Mouse (Mus musculus) bone marrow macrophage, adult 2 months (primary cell): ENCODE results near the gene Anks6.

Experiments used
- CTCF ChIP-seq: IDR thresholded peaks from 2 replicates; pipeline ENCODE4 v1.5.1; 2012; ENCODE audit warnings: low read depth, mild to moderate bottlenecking, low read length, moderate library complexity
- POLR2A ChIP-seq: IDR thresholded peaks from 2 replicates; pipeline ENCODE4 v1.6.1; 2012; ENCODE audit warnings: mild to moderate bottlenecking, low read depth, low read length, borderline replicate concordance

DNA sequence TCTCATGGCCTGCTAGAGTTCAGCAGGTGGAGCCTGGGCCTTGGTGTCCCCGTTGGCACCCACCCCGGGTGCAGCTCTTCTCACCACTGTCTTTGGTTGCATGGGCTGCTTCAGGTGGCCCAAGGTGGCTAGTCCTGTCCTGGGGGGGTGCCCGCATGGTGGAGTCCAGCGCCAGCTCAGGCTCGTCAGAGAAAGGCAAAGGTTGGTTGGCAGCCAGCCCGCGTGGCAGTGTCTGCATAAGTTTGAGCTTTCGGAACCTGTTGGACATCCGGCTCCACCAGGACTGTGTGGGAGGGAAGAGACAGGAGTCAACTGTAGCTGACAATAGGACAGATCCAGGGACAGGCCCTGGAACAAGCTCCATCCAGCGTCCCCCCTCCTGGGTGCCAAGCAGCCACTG is 17.6 kb downstream of the Anks6 start:
- TF ChIP-seq CTCF (no peak), POLR2A (no peak)
